Mouse (Mus musculus) C2C12 (cell line): Measurements from ENCODE around the gene Rabl6.

Experiments used
- CEBPB ChIP-seq: IDR thresholded peaks from one replicate; pipeline ENCODE4 v1.6.1; 2011; ENCODE audit warnings: low read depth, mild to moderate bottlenecking, control low read depth, moderate library complexity
- CTCF ChIP-seq: IDR thresholded peaks from one replicate; pipeline ENCODE4 v1.5.1; 2011; ENCODE audit not compliant: control insufficient read depth, insufficient read depth, insufficient read length
- MAX ChIP-seq: IDR thresholded peaks from one replicate; pipeline ENCODE4 v1.6.1; 2011; ENCODE audit warnings: mild to moderate bottlenecking, control low read depth
- MYOG ChIP-seq: IDR thresholded peaks from one replicate; pipeline ENCODE4 v1.6.1; 2011; ENCODE audit not compliant: control insufficient read depth, insufficient read length; ENCODE audit errors: extremely low read depth

GRCm38 (mm10) chr2:25578796-25579736 is 29.3 kb downstream of the Rabl6 start:
- TF ChIP-seq CTCF = no peak
- TF ChIP-seq CEBPB = no peak
- TF ChIP-seq MYOG = no peak
- TF ChIP-seq MAX = no peak
